Mouse (Mus musculus) midbrain, embryonic 14.5 days (tissue): ENCODE measurements around the gene Slco2b1. TPM values are rescaled to one million over a fixed set of nuclear protein-coding genes. Genes with fewer than 3 reads are reported as not detected.

Experiments used
- ATAC-seq: fragments of 200-750 bp; cut with Nextera tagmentation; 2 replicates; pipeline ENCODE4 v1.8.0; 2017; ENCODE audit warnings: moderate number of reproducible peaks, moderate library complexity; ENCODE audit not compliant: low FRiP score, low TSS enrichment
- DNase-seq: peaks from one replicate; pipeline ENCODE4 v3.0.0-alpha.2; 2015
- H3K27ac ChIP-seq: fragments of 300-500 bp; sonication (generic); replicated peaks from 2 replicates; pipeline ENCODE4 v1.5.1; 2014; ENCODE audit warnings: mild to moderate bottlenecking, low read depth, low read length, moderate library complexity
- H3K27me3 ChIP-seq: fragments of 300-500 bp; sonication (generic); 2 replicates; pipeline ENCODE4 v1.6.1; 2014; ENCODE audit warnings: low read length, control low read depth, mixed read lengths; ENCODE audit not compliant: control insufficient read depth, insufficient read depth
- H3K36me3 ChIP-seq: fragments of 300-500 bp; sonication (generic); 2 replicates; pipeline ENCODE4 v1.6.1; 2014; ENCODE audit warnings: low read length, control low read depth; ENCODE audit not compliant: control insufficient read depth, insufficient read depth
- H3K4me1 ChIP-seq: fragments of 300-500 bp; sonication (generic); 2 replicates; pipeline ENCODE4 v1.6.1; 2014; ENCODE audit warnings: mild to moderate bottlenecking, antibody characterized with exemption, low read length, control low read depth; ENCODE audit not compliant: control insufficient read depth, insufficient read depth
- H3K4me2 ChIP-seq: fragments of 300-500 bp; sonication (generic); 2 replicates; pipeline ENCODE4 v1.6.1; 2014; ENCODE audit warnings: mild to moderate bottlenecking, low read length, moderate library complexity
- H3K4me3 ChIP-seq: fragments of 300-500 bp; sonication (generic); replicated peaks from 2 replicates; pipeline ENCODE4 v1.5.1; 2014; ENCODE audit warnings: low read depth, low read length
- H3K9ac ChIP-seq: fragments of 300-500 bp; sonication (generic); replicated peaks from 2 replicates; pipeline ENCODE4 v1.6.1; 2014; ENCODE audit warnings: mild to moderate bottlenecking, low read length, moderate library complexity
- H3K9me3 ChIP-seq: fragments of 300-500 bp; sonication (generic); 2 replicates; pipeline ENCODE4 v1.6.1; 2016; ENCODE audit warnings: low read length, control low read depth, mixed read lengths; ENCODE audit not compliant: control insufficient read depth
- WGBS: fragments of 180-500 bp; shearing (Covaris S2); extraction: QIAGEN DNeasy Blood & Tissue Kit; methylation state at CpG from one replicate; pipeline ENCODE4 v1.1.7; 2014; 5-methylcytosine and 5-hydroxymethylcytosine counted together
- polyA plus RNA-seq: library from polyadenylated mRNA; unstranded; fragments of >200 nt; fragmentation: Nextera tagmentation; extraction: Ambion mirVana; gene quantifications from 2 replicates; pipeline ENCODE4 v1.2.1, GENCODE M21; 2014

Gene Slco2b1
- polyA plus RNA-seq, 1 experiment from 2014 or later: 4.7 TPM

GRCm38 (mm10) chr7:99708750-99709149 is 2.4 kb downstream of the Slco2b1 start:
- ATAC-seq: no peak
- WGBS: 84% methylated on average over 5 of the region's 5 CpGs
- no peak overlapping the region for H3K27ac ChIP-seq
- H3K4me2 ChIP-seq: no peak overlapping the region
- 0 out of 2 replicates have a peak, but pooled peaks cover 5% of the 10 kb centered on the region for H3K4me1 ChIP-seq
- H3K27me3 ChIP-seq: no peaks in the 10 kb centered on the region
- no peaks in the 10 kb centered on the region for H3K36me3 ChIP-seq
- no peak overlapping the region for H3K4me3 ChIP-seq
- no peak overlapping the region for H3K9ac ChIP-seq
- no peaks in the 10 kb centered on the region for H3K9me3 ChIP-seq
- no peak for DNase-seq

GRCm38 (mm10) chr7:99708301-99708721 is 2.8 kb downstream of the Slco2b1 start:
- WGBS: 65% methylated on average over 8 of the region's 8 CpGs
- H3K36me3 ChIP-seq: no peaks in the 10 kb centered on the region
- no peak for ATAC-seq
- 0 out of 2 replicates have a peak, but pooled peaks cover 5% of the 10 kb centered on the region for H3K4me1 ChIP-seq
- H3K27ac ChIP-seq: no peak overlapping the region
- no peak overlapping the region for H3K4me2 ChIP-seq
- H3K4me3 ChIP-seq: no peak overlapping the region
- no peak overlapping the region for H3K9ac ChIP-seq
- no peaks in the 10 kb centered on the region for H3K9me3 ChIP-seq
- no peaks in the 10 kb centered on the region for H3K27me3 ChIP-seq
- DNase-seq: no peak

DNA sequence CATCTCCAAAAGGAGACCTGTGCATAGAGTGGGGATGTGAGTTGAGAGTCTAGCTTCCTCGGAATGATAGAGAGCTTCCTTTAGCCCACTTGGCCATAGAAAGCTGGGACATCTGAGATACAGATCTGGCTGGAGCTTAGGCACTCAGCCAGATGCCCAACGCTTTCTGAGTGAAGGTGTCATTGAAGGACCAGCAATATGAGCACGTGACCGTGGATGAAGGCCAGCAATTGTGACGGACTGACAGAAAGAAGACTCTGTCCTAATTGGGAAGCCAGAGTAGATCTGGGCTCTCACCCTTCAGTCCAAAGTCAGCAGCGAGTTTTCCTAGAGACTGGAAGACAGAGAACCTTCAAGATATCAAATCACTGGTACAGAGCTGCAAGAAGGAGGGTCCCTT is 3.5 kb downstream of the Slco2b1 start:
- Histone ChIP-seq H3K36me3 (no peaks in the 10 kb centered on the region), H3K4me2 (no peak overlapping the region), H3K4me3 (no peak overlapping the region), H3K9me3 (no peaks in the 10 kb centered on the region), H3K27ac (no peak overlapping the region), H3K27me3 (no peaks in the 10 kb centered on the region), H3K9ac (no peak overlapping the region), H3K4me1 (0 out of 2 replicates have a peak, but pooled peaks cover 5% of the 10 kb centered on the region)
- ATAC-seq (no peak), DNase-seq (no peak)
- WGBS: 92% methylated on average over 6 of the region's 6 CpGs

DNA sequence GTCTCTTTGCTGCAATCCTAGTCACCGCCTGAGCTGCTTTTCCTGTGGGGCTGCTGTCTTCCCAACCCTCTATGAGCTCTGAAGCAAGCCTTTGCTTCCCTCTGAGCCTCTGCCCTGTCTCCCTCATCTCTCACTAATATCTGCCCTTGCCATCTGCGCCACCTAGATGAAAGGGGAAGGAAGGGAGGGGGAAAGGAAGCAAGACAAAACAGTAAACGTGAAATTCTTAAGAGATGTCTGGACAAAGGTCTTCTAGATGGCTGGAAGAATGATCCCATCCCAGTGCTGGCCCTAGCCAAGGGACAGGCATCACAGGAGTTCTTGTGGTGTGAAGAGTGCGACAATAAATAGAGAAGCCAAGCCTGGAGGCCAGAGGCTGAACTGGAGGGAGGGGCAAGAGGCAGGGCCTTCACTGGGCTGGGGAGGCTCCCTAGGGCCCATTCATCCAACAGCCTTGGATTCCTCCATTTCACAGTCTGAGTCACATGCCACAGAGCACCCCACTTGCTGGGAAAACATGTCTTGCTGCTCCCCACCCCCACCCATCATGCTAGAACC is 4.0 kb downstream of the Slco2b1 start:
- H3K27me3 ChIP-seq: no peaks in the 10 kb centered on the region
- H3K4me3 ChIP-seq: no peak overlapping the region
- ATAC-seq (no peak), DNase-seq (no peak)
- H3K4me1 ChIP-seq: 0 out of 2 replicates have a peak, but pooled peaks cover 5% of the 10 kb centered on the region
- no peaks in the 10 kb centered on the region for H3K36me3 ChIP-seq
- no peak overlapping the region for H3K4me2 ChIP-seq
- H3K9ac ChIP-seq: no peak overlapping the region
- 55% methylated on average over 4 of the region's 4 CpGs for WGBS
- no peak overlapping the region for H3K27ac ChIP-seq
- H3K9me3 ChIP-seq: no peaks in the 10 kb centered on the region

- ATAC-seq (no peak), DNase-seq (no peak)
- Histone ChIP-seq H3K4me2 (no peak overlapping the region), H3K4me1 (0 out of 2 replicates have a peak, but pooled peaks cover 5% of the 10 kb centered on the region), H3K27me3 (no peaks in the 10 kb centered on the region), H3K36me3 (no peaks in the 10 kb centered on the region), H3K27ac (no peak overlapping the region), H3K4me3 (no peak overlapping the region), H3K9ac (no peak overlapping the region), H3K9me3 (no peaks in the 10 kb centered on the region)
- WGBS: 73% methylated on average over 4 of the region's 4 CpGs
Measured at GRCm38 (mm10) chr7:99706341-99707037, 4.7 kb downstream of the Slco2b1 start.

DNA sequence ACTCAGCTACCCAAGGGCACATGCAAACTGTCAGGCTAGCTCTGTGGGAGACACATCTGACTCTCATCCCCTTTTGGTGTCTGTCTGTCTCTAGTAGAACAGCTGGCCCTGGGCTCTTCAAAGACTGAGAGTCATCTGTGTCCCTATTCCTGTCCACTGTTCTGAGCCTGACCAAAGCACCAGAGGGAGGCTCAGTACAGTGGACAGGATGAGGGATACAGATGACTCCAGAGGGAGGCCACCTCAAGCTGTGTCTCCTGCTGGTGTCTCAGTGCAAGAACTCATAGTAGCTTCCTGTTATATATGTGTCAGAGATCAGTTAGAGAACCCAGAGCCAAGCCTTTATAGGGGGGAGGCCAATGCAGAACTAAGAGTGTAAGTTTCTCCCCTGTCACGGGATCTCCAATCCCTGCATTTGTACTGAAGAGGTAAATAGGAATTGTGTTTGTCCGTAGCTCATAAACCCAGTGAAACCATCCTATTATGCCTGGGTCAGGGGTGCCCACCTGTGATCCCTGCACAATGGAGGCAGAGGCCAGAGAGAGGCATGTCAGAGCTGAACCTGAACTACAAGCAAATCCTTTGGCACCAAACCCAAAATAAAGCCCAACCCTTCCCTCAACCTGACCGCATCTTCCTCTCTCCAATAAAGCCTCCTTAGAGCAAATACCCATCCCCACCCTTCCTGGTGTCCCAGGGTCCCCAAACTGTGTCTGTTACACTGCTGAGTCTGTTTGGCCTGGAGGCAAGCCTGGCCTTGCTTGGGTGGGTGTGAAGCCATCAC is 6.2 kb downstream of the Slco2b1 start:
- H3K4me3 ChIP-seq: no peak overlapping the region
- no peaks in the 10 kb centered on the region for H3K36me3 ChIP-seq
- no peaks in the 10 kb centered on the region for H3K27me3 ChIP-seq
- H3K9ac ChIP-seq: no peak overlapping the region
- H3K4me1 ChIP-seq: 0 out of 2 replicates have a peak, but pooled peaks cover 5% of the 10 kb centered on the region
- no peak overlapping the region for H3K4me2 ChIP-seq
- ATAC-seq: no peak
- DNase-seq: no peak
- 78% methylated on average over 3 of the region's 3 CpGs for WGBS
- H3K27ac ChIP-seq: 0 out of 2 replicates have a peak overlapping the region, but pooled peaks have one; percentile 8
- H3K9me3 ChIP-seq: no peaks in the 10 kb centered on the region

DNA sequence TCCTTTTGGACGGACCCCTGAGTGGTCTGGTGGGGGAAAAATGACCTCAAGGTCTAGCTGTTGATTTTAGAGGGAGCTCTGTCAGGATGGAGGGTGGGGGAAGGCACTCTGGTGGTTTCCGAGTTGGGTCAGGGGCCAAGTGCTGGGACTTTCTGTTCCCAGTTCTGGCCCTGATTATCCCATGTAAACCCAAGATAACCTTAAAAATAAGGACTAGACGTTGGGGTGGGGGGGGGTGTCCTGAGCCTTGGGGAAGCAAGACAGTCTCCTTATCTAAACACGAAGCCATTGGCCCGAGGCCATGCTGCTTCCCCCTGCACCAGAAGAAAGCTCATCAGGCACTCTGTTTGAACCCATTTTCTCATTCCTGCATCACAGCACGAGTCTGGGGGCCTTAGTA is 8.9 kb downstream of the Slco2b1 start:
- no peaks in the 10 kb centered on the region for H3K27me3 ChIP-seq
- DNase-seq (no peak), ATAC-seq (no peak)
- no peak overlapping the region for H3K4me3 ChIP-seq
- 36% methylated on average over 6 of the region's 6 CpGs for WGBS
- H3K4me1 ChIP-seq: 0 out of 2 replicates have a peak, but pooled peaks cover 1% of the 10 kb centered on the region
- H3K4me2 ChIP-seq: no peak overlapping the region
- H3K9me3 ChIP-seq: no peaks in the 10 kb centered on the region
- no peaks in the 10 kb centered on the region for H3K36me3 ChIP-seq
- H3K27ac ChIP-seq: no peak overlapping the region
- H3K9ac ChIP-seq: no peak overlapping the region

DNA sequence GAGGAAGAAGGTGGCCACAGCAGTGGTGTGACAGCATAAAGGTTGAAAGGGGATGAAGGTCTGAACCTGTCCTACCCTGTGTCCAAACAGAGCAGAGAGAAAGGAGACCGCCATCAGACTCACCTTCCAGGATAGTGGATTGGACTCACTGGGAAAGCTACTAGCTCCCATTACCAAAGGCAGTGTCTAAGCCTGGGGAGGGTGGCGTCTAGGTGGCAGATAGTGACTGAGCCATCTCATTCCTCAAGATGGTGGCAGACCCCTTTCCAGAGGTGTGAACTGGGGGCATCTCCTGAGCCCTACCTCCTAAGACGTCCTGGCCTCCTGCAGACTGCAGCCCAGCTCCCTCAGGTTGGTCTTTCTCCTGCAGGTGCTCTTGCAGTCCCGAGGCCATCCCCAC is 10.5 kb downstream of the Slco2b1 start:
- no peaks in the 10 kb centered on the region for H3K27me3 ChIP-seq
- no peak overlapping the region for H3K27ac ChIP-seq
- 86% methylated on average over 4 of the region's 4 CpGs for WGBS
- no peak overlapping the region for H3K4me3 ChIP-seq
- DNase-seq (no peak), ATAC-seq (no peak)
- H3K36me3 ChIP-seq: no peaks in the 10 kb centered on the region
- H3K4me1 ChIP-seq: no peaks in the 10 kb centered on the region
- no peak overlapping the region for H3K9ac ChIP-seq
- H3K4me2 ChIP-seq: no peak overlapping the region
- no peaks in the 10 kb centered on the region for H3K9me3 ChIP-seq
